Mouse (Mus musculus) brain, embryonic 18.5 days (tissue): ENCODE measurements around the gene Phrf1.
A peak's percentile ranks its signal among the peaks of the same experiment; 100 is the strongest.

Experiments used
- DNase-seq: peaks from one replicate; pipeline ENCODE4 v3.0.0-alpha.2; 2012; ENCODE audit warnings: low read depth, low spot score

Gene Phrf1

DNA sequence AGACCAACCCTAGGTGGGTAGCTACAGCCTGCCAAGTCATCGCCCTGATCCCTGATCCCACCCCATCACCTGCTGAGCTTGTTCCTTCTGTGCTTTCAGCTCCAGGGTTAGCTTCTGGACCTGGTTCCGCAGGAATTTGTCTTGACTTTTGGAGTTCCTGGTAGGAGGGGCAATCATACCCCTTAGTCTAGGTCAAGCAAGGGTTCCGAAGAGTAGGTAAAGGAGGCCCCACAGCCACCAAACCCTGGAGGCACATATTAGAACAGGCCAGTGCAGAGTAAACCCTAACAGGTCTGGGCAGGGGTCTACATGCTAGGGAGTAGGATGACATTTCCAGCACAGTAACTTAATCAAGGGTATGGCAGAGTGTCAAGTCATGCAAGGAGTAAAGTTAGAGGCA lies 15.5 kb upstream of the Phrf1 start:
- DNase-seq, result no peak

DNA sequence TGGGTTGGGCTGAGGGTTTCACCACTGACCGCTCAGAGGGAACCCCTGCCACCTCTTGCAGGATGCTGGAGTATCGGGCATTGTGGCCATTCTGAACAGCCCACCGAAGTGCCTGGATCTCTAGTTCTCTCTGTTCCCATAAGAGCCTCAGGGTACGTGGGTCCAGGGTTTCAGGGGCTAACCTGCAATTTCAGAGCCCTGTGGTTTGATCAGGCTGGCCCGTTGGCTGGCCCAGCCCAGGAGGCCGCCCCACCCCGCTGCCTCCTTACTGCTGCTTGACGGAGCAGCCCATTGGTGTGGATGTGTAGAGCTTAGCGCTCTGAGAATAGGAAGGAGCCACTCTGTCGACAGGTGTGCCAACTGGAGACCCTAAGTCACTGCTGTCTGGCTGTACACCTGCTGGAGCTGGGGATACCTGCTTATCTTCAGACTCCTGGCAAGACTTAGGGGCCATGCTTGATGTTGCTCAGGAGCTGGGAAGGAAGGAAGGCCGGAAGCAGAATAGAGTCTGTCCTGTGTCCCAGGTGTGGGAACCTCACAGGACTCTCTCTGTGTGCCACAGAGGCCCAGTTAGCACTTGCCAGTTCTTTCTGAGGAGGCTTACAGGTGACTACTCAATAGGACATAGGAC lies 14.9 kb upstream of the Phrf1 start, which contains the start of gene Lmntd2:
TSS of gene Lmntd2 (minus strand) at position 476 of the 631 bp plus-strand sequence.
- DNase-seq, result no peak

DNA sequence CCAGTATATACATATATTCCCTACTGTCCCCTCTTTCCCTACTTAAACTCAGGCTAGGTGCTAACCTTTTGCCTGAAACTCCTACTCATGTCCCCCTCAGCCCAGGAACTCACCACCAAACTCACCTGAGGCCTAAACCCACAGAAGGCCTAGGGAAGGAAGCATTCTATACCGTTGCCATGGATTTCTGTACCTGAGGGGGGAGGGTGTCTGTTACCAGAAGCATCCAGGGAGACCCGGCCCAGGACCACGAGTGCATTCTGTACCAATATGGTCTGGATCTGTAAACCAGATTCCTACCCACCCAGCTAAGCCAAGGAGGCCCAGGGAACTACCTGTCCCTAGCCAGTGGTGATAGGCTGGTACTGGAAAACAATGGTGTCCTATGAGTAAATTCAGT lies 14.3 kb upstream of the Phrf1 start:
- no peak for DNase-seq

DNA sequence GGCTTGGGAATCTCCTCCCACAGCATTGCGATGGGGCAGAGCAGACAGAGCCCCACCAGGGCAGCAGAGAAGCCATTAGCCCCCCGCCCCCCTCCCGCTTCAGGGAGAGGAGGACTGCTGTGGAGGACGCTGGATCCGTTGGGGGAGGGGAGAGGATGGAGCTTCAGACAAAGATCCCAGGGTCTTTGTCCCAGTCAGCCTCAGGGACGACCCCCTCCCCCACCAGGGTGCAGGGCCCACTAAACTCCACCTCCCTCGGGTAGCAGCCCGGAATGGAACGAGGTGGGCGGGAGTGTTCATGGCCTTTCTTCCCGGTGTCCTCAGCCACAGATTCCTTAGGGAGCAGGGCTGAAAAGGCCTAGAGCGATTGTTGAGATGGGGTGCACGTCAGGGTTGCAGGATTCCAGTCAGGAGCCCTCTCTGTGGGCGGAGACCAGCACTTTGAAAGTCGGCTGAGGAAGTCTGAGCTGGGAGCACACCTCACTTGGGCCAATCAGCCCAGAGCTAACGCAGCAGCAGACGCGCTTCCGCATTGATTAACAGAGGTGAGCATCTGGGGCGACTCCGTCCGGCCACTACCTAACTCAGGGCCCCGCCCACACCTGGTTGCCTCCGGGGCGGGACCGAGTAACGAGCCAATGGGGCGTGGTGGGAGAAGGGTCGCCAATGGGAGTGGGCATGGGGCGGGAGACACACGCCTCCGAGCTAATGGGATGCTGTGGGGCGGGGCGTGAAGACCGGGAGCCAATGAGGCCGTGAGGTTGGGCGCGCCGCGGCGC lies 13.3 kb upstream of the Phrf1 start, which contains the start of gene Rassf7:
TSS of gene Rassf7 (plus strand) at position 760 of the 779 bp plus-strand sequence.
- DNase-seq, result peak; percentile 81

DNA sequence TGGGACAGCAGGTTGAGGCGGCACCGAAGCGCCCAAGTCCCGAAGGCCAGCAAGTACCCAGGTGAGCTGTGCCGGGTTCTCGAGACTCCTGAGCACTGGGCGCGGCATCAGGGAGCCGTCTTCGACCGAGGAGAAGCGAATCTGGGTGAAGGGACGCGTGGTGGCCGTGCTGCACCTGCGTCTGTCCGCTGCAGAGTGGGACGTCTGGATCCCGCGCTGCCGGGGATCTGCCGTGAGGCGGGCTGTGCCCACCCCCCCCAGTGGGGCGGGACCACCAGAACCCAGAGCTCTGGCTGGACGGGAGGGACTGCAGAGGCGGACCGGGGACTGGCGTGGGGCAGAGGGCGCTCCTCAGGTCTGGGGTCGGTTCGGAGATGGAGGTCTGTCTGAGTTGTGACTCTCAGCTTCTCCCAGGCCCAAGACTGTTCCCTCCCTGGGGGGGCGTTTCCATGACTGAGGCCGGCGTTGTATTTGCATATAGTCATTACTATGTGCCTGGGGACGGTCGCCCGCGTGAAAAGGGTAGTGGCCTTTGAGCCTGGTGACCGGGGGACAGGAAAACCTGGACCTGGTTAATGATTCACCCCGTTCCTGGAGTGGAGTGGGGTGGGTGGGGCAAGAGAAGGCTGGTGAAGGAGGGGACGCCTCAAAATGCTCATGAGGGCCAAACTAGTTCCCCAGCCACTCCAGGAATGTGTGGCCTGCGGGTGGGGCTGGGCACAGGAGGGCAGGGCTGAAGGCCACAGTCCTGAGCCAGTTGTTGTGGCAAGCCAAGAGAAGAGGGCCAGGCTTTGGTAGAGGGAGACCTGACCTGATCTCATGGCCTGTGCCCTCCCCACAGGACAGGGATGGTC lies 12.5 kb upstream of the Phrf1 start:
- no peak for DNase-seq

DNA sequence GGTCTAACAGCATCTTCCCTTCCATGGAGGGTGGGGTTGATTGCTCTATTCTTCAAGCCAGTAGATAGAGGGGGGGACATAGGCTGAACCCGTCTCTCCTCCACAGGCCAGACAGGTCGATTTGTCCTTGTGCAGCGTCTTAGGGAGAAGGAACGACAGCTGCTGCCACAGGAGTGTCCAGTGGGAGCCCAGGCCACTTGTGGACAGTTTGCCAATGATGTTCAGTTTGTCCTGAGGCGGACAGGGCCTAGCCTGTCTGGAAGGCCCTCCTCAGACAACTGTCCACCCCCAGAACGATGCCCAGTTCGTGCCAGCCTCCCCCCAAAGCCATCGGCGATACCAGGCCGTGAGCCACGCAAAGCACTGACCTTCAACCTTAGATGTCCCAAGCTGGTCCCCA lies 11.7 kb upstream of the Phrf1 start:
- no peak for DNase-seq

DNA sequence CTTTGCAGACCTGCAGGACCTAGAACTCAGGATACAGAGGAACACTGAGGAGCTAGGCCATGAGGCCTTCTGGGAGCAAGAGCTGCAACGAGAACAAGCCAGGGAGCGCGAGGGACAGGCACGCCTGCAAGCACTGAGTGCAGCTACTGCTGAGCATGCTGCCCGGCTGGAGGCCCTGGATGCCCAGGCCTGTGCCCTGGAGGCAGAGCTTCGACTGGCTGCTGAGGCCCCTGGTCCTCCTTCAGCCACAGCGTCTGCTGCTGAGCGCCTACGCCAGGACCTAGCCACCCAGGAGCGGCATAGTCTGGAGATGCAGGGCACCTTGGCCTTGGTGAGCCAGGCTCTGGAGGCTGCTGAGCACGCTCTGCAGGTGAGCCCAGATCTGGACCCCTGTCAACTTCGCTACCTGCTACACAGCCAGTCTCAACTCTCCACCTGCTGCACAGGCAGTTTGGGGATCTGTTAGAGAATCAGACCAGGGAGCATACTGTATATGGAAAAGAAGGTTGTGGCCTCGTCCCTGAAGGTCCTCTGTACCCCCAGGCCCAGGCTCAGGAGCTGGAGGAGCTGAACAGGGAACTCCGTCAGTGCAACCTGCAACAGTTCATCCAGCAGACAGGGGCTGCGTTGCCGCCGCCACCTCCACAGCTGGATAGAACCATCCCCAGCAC lies 11.1 kb upstream of the Phrf1 start:
- DNase-seq, result no peak

DNA sequence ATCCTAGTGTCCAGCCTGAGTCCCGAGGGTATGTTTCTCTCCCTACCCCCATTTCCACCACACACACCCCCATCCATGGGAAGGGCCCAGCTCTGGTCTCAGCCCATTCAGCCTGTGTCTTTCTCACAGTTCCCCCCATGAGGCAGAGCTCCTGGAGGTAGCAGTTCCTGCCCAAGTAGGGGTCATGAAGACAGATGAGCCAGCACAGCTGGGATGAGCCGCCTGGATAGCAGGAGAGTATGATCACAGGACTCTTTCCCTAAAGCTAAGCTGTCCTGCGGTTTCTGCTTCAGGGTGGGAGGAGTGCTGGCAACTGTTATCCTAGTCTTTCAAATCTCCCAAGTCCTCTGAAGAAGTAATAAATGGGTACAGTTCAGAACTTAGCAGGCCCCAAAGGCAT lies 10.4 kb upstream of the Phrf1 start:
- DNase-seq, result no peak

DNA sequence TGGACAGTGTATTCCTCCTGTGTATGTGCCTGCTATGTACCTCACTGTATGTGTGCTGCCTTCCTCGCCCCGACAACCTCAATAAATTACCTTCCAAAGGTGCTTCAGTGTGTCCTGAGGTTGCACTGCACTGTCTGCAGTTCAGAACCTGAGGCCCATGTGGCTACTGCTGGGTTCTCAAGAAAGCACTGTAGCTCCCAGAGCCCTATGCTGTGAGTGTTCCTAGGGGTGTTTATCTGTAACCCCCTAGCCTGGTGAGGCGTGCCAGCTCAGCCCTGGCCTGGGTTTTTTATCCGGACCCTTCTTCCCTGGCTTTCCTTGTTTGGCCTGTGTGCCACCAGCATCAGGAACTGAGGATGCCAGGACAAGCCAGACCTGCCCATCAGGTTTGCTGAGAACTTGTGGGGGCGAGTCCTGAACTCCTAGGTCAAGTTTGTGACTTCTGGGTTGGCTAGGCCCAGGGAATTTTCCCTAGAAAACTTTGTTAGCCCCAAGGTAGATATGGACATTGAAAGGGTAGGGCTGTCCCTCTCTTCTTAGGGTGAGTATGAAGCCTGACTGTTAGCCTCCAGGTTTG lies 9.9 kb upstream of the Phrf1 start:
- DNase-seq, result no peak

DNA sequence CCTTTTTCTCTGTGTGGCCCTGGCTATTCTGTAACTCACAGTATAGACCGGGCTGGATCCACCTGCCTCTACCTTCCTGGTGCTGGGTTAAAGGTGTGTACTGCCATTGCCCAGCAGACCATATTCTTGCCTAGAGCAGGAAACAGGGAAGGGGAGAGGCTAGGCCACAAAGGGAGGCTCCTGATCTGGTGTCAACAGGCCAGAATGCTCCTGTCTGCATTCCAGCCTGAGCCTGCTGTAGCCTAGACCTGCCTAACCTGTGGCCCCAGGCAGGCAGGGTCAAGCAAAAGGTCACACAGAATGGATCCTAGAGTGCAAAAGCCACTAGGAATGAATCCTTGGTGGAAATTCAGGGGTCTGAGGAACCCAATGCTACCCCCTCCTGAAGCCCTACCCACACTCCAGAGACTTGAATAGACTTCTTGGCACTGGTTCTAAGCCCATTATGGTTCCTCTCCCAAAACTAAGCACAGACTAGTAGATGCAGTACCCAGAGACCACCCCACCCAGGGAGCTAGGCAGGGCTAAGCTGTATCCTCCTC lies 9.0 kb upstream of the Phrf1 start:
- DNase-seq, result no peak

DNA sequence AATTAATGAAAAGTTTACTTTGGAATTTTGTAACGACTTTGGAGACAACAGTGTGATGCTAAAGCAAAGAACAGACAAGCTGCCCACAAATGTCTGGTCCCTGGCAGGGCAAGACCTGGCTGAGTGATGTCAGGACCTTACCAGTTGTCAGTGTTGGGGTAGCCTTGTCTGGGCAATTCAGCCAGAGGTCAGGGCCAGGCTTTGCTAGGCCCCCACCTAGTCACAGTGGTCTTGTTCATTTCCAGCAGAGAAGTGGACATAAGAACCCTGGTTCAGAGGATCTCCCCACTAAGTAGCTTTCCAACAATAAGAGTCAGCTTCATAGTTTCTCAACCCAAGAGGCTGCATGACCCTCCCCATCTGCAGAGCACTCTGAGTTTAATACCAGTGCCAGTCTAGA lies 8.2 kb upstream of the Phrf1 start:
- DNase-seq, result no peak

DNA sequence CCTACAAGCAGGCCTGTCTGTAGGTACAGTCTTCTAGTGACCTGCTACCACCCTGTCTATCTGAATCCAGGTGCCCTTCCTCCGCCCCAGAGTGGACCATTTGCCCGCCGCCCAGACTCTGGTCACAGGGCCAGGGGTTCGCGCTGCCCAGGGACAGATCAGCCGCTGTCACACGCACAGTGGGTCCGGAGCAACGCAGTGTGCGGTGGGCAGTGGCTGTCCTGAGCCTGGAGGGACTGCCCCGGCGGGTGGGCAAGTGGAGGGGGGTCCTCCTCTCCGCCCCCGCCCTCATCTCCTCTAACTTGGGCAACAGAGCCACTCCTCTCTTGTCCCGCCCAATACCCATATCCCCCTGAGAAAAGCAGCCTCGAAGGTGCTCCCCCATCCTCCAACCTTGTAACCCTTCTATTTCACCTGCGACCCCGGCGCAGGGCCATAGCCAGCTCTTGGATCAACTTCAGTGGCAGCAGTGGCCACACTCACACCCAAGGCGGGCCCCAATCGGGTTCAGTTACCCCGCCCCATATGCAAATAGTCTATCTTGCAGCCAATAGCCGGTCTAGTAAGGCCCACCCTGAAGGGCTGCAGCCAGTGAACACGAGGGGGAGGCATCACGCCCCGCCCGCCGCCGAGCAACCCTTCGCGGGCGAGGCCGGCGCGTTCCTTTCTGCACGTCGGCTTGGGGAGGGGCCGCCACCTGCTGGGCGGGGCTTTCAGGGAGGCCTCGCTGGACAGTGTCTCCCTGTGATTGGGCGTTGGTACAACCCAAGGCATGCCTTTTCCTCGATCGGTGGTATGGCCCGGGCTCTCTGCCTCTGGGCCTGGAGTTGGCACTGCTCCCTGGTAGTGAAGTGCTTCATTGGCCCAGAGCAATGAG lies 7.1 kb upstream of the Phrf1 start:
- peak; percentile 89 for DNase-seq

DNA sequence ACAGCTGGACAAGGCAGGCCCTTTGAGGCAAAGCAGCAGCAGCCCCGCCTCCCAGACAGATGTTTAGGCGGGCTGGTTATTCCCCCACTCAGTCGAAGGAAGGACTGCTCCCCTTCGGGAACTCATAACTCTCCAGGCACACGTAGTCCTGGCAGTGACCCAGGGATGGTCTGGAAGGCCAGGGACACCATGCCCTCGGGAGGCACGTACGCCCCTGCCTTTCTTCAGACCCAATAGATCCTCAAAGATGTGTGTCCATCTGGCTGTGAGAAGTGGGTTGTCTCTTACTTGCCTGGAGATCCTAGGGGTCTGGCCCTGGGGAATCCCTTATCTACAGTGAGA lies 6.5 kb upstream of the Phrf1 start:
- DNase-seq, result no peak

DNA sequence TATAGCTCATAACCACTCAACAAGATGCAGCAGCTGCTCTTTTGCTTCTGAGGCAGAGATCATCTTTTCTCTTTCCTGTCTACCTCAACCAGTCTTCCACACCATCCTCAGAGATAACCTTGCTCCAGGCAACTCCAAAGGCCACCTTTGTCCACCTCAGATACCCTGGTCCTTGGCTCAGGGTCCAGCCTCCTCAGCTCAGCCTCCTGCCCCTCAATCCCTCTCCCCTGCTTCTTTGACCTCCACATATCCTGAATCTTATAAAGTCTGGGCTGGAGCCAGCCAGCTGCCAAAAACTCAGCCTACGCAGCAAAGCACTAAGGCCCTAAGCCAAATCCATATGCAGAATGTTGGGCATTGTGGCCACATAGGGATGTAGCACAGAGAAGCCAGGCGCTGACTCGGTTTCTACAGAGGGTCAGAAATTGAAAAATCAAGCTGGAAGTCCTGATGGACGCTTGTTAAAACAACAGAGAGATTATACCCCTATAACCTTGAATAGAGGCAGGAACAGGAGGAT lies 5.8 kb upstream of the Phrf1 start:
- DNase-seq, result no peak

DNA sequence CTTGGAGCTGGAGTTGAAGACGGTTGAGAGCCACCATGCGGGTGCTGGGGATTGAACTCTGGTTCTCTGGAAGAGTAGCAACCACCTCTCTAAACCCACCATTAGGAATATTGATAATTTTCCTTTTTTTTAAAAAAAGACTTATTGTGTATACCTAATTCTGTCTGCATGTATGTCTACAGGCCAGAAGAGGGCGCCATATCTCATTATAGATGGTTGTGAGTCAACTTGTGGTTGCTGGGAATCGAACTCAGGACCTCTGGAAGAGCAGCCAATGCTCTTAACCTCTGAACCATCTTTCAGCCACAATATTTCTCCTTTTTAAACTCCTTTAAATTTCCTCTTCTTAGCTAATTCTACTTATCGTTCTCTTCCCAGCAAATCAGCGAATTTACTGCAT lies 2.0 kb upstream of the Phrf1 start:
- DNase-seq, result no peak

DNA sequence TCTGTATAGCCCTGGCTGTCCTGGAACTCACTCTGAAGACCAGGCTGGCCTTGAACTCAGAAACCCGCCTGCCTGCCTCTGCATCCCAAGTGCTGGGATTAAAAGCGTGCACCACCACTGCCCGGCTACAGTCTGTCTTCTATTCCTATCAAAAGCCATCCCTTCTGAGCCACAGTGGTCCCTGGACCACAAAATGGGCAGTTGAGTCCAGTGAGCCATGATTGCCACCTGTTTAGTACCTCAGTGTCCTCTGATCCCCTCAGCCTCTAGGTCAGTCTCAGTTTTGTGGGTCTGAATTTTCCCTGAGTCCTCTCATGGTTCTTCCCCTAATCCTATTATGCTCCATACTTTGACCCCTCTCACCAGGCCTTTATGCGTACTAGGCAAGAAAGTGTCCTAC lies 788 bp upstream of the Phrf1 start:
- no peak for DNase-seq

DNA sequence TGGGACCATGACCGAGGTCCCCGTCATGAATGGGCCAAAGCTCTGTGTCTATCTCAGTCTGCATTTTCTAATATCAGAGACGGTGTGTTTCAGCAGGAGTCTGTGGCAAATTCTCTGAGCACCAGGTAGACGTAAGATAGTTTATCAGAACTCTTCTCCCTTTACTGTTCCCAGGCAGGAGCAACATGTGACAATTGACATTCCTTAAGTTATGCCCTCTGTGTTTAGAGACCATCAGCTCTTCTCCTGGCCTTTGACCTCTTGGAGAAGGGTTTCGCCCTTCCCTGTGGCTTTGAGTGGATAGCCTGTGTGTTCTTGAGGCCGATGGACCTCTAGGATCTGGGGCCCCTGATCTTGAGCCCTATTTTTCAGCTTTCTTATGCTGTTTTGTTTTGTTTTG lies 1.1 kb downstream of the Phrf1 start:
- no peak for DNase-seq

DNA sequence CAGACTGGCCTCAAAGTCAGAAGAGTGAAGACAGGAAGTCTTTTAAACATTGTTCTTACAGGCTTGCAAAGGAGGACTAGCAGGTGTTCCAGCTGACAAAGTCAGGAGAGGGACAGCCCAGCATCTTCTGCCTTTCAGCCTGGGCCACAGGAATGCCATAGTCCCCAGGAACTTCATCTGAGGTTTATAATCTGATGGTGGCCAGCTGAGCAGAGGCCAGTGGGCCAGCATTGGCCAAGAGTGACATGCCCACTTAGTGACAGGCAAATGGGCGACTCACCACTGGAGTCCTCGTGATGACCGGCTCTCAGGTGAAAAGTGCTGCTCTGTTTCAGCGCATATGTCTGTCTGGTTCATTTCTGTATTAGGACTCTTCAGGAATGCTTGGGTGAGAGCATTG lies 2.0 kb downstream of the Phrf1 start:
- DNase-seq, result no peak

DNA sequence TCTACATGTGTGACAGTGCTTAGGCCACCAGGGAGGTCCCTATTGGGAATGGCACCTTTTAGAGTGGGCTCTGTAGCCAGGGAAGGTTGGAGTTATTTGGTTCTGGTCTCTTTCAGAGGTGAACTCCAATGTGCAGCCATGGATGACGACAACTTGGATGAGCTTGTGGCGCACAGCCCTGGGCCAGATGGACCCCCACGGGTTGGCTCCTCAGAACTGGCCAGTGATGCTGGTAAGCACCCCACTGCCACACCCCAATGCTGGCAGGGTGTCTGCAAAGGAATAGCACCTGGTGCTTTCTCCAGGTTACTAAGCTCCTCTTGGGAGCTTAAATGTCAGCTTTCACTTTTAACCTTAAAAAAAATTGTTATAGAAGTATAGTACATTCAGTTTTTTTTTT lies 2.5 kb downstream of the Phrf1 start:
- DNase-seq, result no peak

DNA sequence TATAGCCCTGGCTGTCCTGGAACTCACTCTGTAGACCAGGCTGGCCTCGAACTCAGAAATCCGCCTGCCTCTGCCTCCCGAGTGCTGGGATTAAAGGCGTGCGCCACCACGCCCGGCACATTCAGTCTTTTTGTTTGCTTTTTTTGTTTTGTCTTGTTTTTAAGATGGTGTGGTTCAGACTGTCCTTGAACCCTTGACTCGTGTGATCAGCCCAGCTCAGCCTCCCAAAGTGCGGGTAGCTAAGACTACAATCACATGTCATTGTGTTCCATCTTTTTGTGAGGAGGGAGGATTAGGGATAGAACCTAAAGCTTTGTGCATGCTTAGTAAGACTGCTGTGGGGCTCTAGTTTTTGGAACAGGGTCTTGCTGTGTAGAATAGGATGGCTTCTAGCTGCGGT lies 3.0 kb downstream of the Phrf1 start:
- DNase-seq, result no peak
